Mouse (Mus musculus): ENCODE measurements around the gene Slc9a9.
A peak's percentile ranks its signal among the peaks of the same experiment; 100 is the strongest.

The Slc9a9 gene

GRCm38 (mm10) chr9:94685640-94686039 is 15.9 kb downstream of the Slc9a9 start:
- DNase-seq = no peak

GRCm38 (mm10) chr9:94686380-94686779 is 16.7 kb downstream of the Slc9a9 start:
- DNase-seq = no peak

DNA sequence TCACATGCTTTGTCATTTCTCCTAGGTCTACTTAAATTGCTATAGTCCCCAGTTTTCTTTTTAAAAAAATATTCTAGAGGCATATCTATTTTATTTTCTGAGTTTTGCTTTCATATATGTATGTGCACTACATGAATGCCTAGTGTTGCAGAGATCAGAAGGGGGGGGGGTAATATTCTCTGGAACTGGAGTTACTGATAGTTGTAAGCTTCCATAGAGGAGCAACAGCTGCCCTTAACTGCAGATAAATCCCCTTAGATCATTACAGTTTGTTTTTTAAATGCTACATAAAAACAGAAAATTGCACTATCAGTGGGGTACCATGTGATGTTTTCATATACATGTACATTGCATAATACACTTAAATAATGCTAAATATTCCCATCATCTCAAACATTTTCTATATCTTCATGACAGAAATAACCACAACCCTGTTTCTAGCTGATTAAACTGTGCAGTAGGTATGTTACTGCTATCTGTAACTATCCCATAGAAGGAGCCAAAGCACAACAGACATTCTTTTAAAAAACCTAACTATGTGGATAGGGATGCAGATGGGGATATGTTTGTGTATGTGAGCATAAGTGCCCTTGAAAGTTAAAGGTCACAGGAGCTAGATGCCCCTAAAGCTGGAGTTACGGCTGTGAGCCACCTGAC is 17.6 kb downstream of the Slc9a9 start:
- no peak for DNase-seq

GRCm38 (mm10) chr9:94691311-94692087 is 21.8 kb downstream of the Slc9a9 start:
- DNase-seq = no peak

DNA sequence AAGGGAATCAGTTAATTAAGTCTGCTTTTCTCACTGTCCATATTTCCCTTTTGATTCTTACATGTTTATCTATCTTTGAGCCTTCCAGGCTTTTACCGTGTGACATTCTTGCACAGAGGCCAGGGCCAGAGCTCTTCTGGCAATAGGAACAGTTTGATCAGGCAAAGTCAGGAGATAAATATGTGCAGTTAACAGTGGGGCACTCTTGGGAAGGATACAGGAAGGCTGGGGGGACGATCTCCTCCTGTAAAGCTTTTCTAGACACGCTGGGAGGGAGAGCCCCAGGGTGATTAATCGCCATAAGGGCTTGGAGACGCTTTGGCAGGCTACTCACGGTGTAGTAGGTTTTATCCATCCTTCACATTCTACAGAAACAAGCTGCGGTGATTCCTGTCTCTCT is 22.4 kb downstream of the Slc9a9 start:
- peak in 1 of 2 experiments; percentile 38 for DNase-seq

DNA sequence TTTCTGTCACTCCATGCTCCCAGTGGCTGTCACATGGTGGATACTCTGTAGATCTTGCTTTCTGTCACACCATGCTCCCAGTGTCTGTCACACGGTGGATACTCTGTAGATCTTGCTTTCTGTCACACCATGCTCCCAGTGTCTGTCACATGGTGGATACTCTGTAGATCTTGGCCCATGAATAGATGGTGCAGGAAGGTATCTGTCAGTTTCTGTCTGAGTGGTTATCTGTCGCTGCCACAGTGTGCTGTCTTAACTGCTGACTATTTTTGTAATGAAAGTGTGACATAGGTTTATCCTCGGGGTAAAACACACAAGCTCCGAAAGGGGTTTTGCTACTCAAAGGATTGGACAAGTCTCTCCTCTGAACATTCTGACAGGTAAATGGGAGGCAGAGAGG is 24.5 kb downstream of the Slc9a9 start:
- no peak for DNase-seq

DNA sequence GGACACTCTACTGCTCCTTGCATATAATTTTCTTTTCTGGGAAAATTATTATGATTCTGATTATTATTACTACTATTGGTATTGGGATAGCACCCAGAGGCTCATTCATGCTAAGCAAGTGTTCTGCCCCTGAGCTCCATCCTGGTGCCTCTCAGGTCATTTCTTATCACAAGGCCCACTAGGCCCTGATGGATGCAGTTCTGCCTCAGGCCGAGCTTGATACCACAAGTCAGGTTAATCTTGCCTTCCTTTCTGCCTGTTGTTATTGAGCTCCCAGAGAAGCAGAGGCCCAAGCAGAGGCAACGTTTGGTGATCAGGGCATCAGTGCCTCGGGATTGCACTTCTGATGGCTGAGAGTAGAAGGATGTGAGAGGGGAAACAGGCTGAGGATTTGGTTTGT is 25.3 kb downstream of the Slc9a9 start:
- no peak for DNase-seq

DNA sequence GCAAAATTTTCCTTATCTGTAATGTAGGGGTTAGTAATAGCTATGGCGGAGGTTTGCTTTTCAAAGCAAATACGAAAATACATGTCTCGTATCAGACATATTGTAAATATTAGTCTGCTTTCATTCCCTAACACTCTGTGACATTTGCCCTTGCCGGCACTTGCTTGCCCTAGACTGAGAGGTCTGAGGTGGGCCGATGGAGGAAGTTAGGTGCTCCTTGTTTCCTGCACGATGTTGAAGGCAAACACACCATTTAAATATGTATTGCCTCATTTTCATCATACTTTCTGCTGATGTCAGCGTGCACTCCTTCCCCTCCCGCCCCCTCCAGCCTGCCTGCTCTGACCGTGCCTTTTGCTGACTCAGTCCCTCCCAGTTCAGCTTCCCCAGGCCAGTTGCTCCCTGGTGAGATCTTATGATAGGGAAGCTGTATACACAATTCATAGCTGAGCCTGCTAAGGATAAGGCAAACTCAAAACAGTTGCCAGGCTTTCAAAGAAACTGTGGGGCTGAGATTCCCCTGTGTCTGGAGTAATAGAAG is 26.9 kb downstream of the Slc9a9 start:
- no peak for DNase-seq

DNA sequence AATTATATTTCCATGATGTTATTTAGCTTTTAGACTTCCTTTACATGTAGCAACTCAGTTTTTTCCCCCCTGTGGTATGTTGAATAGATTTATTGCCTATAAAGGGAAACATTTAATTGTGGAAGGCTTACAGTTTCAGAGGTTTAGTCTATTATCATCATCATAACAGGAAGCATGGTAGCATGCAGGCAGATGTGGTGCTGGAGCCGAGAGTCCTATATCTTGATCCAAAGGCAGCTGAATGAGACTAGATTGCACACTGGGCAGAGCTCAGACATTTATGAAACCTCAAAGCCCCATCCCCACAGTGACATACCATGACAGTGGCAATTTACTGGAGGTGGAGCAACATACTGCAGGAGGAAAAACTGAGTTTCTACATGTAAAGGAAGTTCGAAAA is 28.5 kb downstream of the Slc9a9 start:
- no peak for DNase-seq

- DNase-seq = peak; percentile 44 to 69
These were observed 30.8 kb downstream of the Slc9a9 start for GRCm38 (mm10) chr9:94700549-94700948.

- no peak for DNase-seq
These were observed 31.6 kb downstream of the Slc9a9 start for GRCm38 (mm10) chr9:94701193-94701869.

- peak; percentile 30 to 34 for DNase-seq
These were observed 32.4 kb downstream of the Slc9a9 start for GRCm38 (mm10) chr9:94701965-94702634.

GRCm38 (mm10) chr9:94704986-94705757 is 35.5 kb downstream of the Slc9a9 start:
- peak; percentile 44 to 63 for DNase-seq

DNA sequence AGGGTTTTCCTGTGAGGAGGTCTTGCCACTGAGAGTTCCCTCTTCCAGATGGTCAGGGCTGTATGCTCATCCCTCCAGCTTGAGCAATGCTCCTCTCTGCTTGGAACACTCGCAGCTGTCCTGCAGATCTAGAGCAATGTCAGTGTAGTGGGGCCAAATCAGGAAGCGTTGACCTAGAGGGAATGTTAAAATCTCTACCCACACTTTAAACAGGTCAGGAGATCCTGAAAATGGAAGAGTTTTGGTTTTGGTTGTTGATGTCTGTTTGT is 36.0 kb downstream of the Slc9a9 start:
- peak in 1 of 2 experiments; percentile 23 for DNase-seq

DNA sequence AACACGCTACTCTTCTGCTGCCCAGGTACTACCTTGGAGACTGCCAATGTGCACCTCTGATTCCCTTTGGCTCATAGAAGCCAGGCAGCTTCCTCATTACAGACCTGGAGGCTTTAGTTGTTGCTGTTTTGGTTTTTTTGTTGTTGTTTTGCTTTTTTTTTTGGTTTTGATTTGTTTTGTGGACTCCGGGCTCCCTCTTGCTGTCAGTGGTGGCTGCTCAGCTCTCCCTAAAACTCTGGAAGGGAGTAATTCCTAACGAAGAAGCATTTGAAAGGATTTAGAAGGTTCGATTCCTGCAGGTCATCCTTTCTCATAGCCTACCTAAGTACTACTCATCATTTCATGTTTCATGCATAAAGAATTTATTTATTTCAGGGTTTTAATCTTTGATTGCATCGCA is 42.4 kb downstream of the Slc9a9 start:
- no peak for DNase-seq

DNA sequence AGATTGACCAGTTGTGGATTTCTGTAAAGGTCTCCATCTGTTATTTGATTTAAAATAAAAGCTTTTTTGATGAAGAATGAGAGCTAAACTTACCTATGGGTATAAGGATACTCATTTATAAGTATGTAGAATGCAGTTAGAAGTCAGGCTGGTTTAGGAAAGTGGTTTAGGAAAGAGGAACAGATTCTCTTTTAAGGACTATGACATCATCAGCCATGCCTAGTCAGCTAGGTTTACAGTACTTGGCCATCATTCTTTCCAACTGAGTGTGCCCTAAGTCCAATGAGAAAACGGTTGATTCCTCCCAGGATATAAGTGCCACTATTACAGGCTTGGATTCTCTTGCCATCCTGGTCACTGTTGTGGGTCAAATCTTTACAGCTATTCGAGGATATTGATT is 47.0 kb downstream of the Slc9a9 start:
- no peak for DNase-seq

- no peak for DNase-seq
These were observed 53.9 kb downstream of the Slc9a9 start for GRCm38 (mm10) chr9:94723631-94724030.

GRCm38 (mm10) chr9:94725121-94725520 is 55.4 kb downstream of the Slc9a9 start:
- DNase-seq = peak in 1 of 2 experiments; percentile 48

DNA sequence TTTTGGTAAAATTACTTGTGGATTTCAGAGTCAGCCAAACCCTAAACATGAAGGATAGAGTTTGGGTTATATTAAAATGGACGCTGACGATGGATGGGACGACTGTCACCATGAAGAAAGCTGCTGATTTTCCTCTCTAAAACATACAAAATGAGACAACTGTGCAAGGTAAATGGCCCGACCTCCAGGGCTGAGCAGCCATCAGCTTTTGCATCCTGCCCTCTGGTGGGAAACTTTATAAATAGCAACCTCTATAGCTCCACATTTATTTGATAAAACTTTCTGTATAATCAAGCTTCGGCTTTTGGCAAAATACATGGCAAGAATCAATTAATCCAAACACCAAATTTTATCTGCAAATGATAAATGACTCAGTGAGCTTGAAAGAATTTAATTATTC is 57.7 kb downstream of the Slc9a9 start:
- DNase-seq = peak; percentile 30 to 52

DNA sequence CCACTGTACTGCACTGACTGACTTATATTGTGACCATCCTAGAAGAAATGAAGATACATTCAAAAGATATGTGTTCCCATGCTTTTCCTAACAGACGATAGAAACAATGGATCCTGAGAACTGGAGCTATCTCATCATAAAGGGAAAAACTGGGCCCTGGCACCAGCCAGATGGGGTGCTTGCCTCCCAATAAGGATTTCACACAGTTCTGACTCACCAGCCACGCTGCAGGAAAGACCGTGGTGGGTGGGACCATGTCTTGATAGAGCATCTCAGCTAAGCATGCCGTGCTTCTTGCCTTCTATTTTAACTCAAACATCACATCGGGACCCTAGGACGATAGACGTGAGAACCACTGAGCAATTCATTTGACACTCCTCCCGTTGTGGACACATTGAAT is 60.7 kb downstream of the Slc9a9 start:
- DNase-seq = no peak

- DNase-seq = peak in 1 of 2 experiments; percentile 19
These were observed 62.4 kb downstream of the Slc9a9 start for GRCm38 (mm10) chr9:94732136-94732535.

GRCm38 (mm10) chr9:94732599-94733287 is 63.0 kb downstream of the Slc9a9 start:
- peak; percentile 26 to 34 for DNase-seq
